Mouse (Mus musculus) spleen, embryonic (tissue): Measurements from ENCODE around the gene Scyl1.

Experiments used
- CTCF ChIA-PET: fragments of 350-600 bp; sonication (Branson Sonifier 250); formaldehyde crosslinking; loops from one replicate; lab custom pipeline; 2022; lab: Charles Lee

Scyl1 gene

GRCm38 (mm10) chr19:5770925-5771860 lies at the start of gene Scyl1:
Gene Scyl1, minus strand, starts transcription at chr19:5771419.
- CTCF ChIA-PET = interaction anchor here (1.0 to 1.1 kb wide), 2 partner anchors 8 to 61 kb away, joined by 3 read pairs; no protein-coding TSS in a partner anchor

- CTCF ChIA-PET = interaction anchor here (0.7 kb wide), 1 partner anchor 31 kb away, joined by 3 read pairs; no protein-coding TSS in a partner anchor
These were observed 48.3 kb upstream of the Scyl1 start for GRCm38 (mm10) chr19:5819549-5819948.

- CTCF ChIA-PET = interaction anchor here (0.6 to 1.0 kb wide), 3 partner anchors 14 to 1934 kb away, joined by 3 to 10 read pairs (median 3); no protein-coding TSS in a partner anchor
These were observed 47.4 kb upstream of the Scyl1 start for GRCm38 (mm10) chr19:5818590-5818977.

- CTCF ChIA-PET = interaction anchor here (0.6 to 1.0 kb wide), 3 partner anchors 14 to 1934 kb away, joined by 3 to 10 read pairs (median 3); no protein-coding TSS in a partner anchor
These were observed 46.7 kb upstream of the Scyl1 start for GRCm38 (mm10) chr19:5817703-5818589.

- CTCF ChIA-PET = no interaction called here
These were observed 44.7 kb upstream of the Scyl1 start for GRCm38 (mm10) chr19:5815928-5816327.

GRCm38 (mm10) chr19:5815010-5815409 lies 43.8 kb upstream of the Scyl1 start:
- CTCF ChIA-PET = interaction anchor here (0.9 kb wide), 1 partner anchor 62 kb away, joined by 3 read pairs; no protein-coding TSS in a partner anchor

GRCm38 (mm10) chr19:5814048-5814447 lies 42.8 kb upstream of the Scyl1 start:
- CTCF ChIA-PET = interaction anchor here (1.1 kb wide), 1 partner anchor 14 kb away, joined by 3 read pairs; no protein-coding TSS in a partner anchor

- CTCF ChIA-PET = interaction anchor here (0.6 to 1.1 kb wide), 3 partner anchors 14 to 28 kb away, joined by 3 read pairs; no protein-coding TSS in a partner anchor
These were observed 42.3 kb upstream of the Scyl1 start for GRCm38 (mm10) chr19:5813567-5813966.

GRCm38 (mm10) chr19:5811771-5812504 lies 40.7 kb upstream of the Scyl1 start:
- CTCF ChIA-PET = interaction anchor here (0.6 kb wide), 2 partner anchors 44 to 264 kb away, joined by 3 to 5 read pairs; no protein-coding TSS in a partner anchor

GRCm38 (mm10) chr19:5810840-5811563 lies 39.8 kb upstream of the Scyl1 start:
- CTCF ChIA-PET = interaction anchor here (0.6 kb wide), 1 partner anchor 17 kb away, joined by 4 read pairs; no protein-coding TSS in a partner anchor

- CTCF ChIA-PET = no interaction called here
These were observed 39.1 kb upstream of the Scyl1 start for GRCm38 (mm10) chr19:5810103-5810839.

GRCm38 (mm10) chr19:5809712-5810089 lies 38.5 kb upstream of the Scyl1 start:
- CTCF ChIA-PET = no interaction called here

GRCm38 (mm10) chr19:5808955-5809711 lies 37.9 kb upstream of the Scyl1 start:
- CTCF ChIA-PET = interaction anchor here (0.6 kb wide), 1 partner anchor 12 kb away, joined by 5 read pairs; no protein-coding TSS in a partner anchor

GRCm38 (mm10) chr19:5807740-5808139 lies 36.5 kb upstream of the Scyl1 start:
- CTCF ChIA-PET = interaction anchor here (0.8 kb wide), 1 partner anchor 16 kb away, joined by 3 read pairs; no protein-coding TSS in a partner anchor

GRCm38 (mm10) chr19:5806809-5807205 lies 35.6 kb upstream of the Scyl1 start:
- CTCF ChIA-PET = interaction anchor here (0.8 kb wide), 1 partner anchor 17 kb away, joined by 3 read pairs; no protein-coding TSS in a partner anchor

- CTCF ChIA-PET = no interaction called here
These were observed 35.0 kb upstream of the Scyl1 start for GRCm38 (mm10) chr19:5806051-5806808.

- CTCF ChIA-PET = interaction anchor here (0.9 to 2.2 kb wide), 2 partner anchors 17 to 104 kb away, joined by 5 to 9 read pairs; no protein-coding TSS in a partner anchor
These were observed 33.2 kb upstream of the Scyl1 start for GRCm38 (mm10) chr19:5804371-5804899.
